Comparison of ENCODE assay signal across 8 mouse cellular contexts in genomic region chr16:10313226-10313625, GRCm38 (mm10). TPM values are rescaled to one million over a fixed set of nuclear protein-coding genes. Genes with fewer than 3 reads are reported as not detected.
A peak's percentile ranks its signal among the peaks of the same experiment; 100 is the strongest.
DNase-seq lines count a peak whose midpoint lies in the region; ATAC-seq and TF ChIP-seq lines count a peak whose summit lies in the region.

No protein-coding gene starts in this region.

- no peaks in the 10 kb centered on the region for H3K27me3 ChIP-seq in embryonic facial prominence, embryonic 15.5 days
- H3K27me3 ChIP-seq in hindbrain, embryonic 14.5 days (ENCODE audit: control insufficient read depth, insufficient read depth, low read length) = peaks cover 18% of the 10 kb centered on the region
- no peaks in the 10 kb centered on the region for H3K27me3 ChIP-seq in lung, postnatal 0 days (replicated peaks; ENCODE audit: insufficient read depth, low read length)

- no peak for TF ChIP-seq EP300 in lung, postnatal 0 days (IDR thresholded peaks at IDR 0.05)

- no peaks in the 10 kb centered on the region for H3K36me3 ChIP-seq in embryonic facial prominence, embryonic 15.5 days
- no peaks in the 10 kb centered on the region for H3K36me3 ChIP-seq in hindbrain, embryonic 14.5 days (replicated peaks; ENCODE audit: control insufficient read depth, insufficient read depth)
- H3K36me3 ChIP-seq in lung, postnatal 0 days (ENCODE audit: insufficient read depth, low read length) = 0 out of 2 replicates have a peak, but pooled peaks cover 6% of the 10 kb centered on the region

- 5% methylated on average over 15 of the region's 15 CpGs for WGBS in embryonic facial prominence, embryonic 15.5 days
- 10% methylated on average over 15 of the region's 15 CpGs for WGBS in hindbrain, embryonic 14.5 days
- 2% methylated on average over 15 of the region's 15 CpGs for WGBS in lung, postnatal 0 days

- TF ChIP-seq CTCF in lung, postnatal 0 days (IDR thresholded peaks at IDR 0.05) = peak; percentile 65

- peak overlapping the region; percentile 78 for H3K4me2 ChIP-seq in embryonic facial prominence, embryonic 15.5 days (replicated peaks)
- peak overlapping the region; percentile 87 for H3K4me2 ChIP-seq in hindbrain, embryonic 14.5 days (replicated peaks)
- peak overlapping the region; percentile 73 for H3K4me2 ChIP-seq in lung, postnatal 0 days (replicated peaks; ENCODE audit: low read depth, low read length)

- H3K4me3 ChIP-seq in embryonic facial prominence, embryonic 15.5 days (replicated peaks) = peak overlapping the region; percentile 62
- peak overlapping the region; percentile 40 for H3K4me3 ChIP-seq in hindbrain, embryonic 14.5 days (replicated peaks; ENCODE audit: low read length)
- H3K4me3 ChIP-seq in lung, postnatal 0 days (ENCODE audit: low read depth, low read length) = peak overlapping the region; percentile 84

- H3K9me3 ChIP-seq in embryonic facial prominence, embryonic 15.5 days (replicated peaks) = no peaks in the 10 kb centered on the region
- H3K9me3 ChIP-seq in hindbrain, embryonic 14.5 days (ENCODE audit: control insufficient read depth, low read length) = no peaks in the 10 kb centered on the region
- no peaks in the 10 kb centered on the region for H3K9me3 ChIP-seq in lung, postnatal 0 days (ENCODE audit: low read length)

- H3K4me1 ChIP-seq in embryonic facial prominence, embryonic 15.5 days = peaks cover 34% of the 10 kb centered on the region
- H3K4me1 ChIP-seq in hindbrain, embryonic 14.5 days (replicated peaks; ENCODE audit: control insufficient read depth, insufficient read depth, low read length) = peaks cover 8% of the 10 kb centered on the region; the same call in 1 of the 2 replicates
- H3K4me1 ChIP-seq in lung, postnatal 0 days (ENCODE audit: insufficient read depth, low read depth, low read length) = peaks cover 4% of the 10 kb centered on the region; the same call in 1 of the 2 replicates

- H3K9ac ChIP-seq in embryonic facial prominence, embryonic 15.5 days = peak overlapping the region; percentile 62
- peak overlapping the region; percentile 51; the same call in 1 of the 2 replicates for H3K9ac ChIP-seq in hindbrain, embryonic 14.5 days
- H3K9ac ChIP-seq in lung, postnatal 0 days (replicated peaks; ENCODE audit: low read depth) = peak overlapping the region; percentile 94

- peak; percentile 32 for DNase-seq in ovary, postnatal 36 days (ENCODE audit: low spot score)
- no peak for DNase-seq in ovary, adult 18-20 months (ENCODE audit: low spot score)
- DNase-seq in hindbrain, embryonic 14.5 days (ENCODE audit: low spot score) = no peak
- peak; percentile 72 for DNase-seq in lung, postnatal 0 days (ENCODE audit: low spot score)
- DNase-seq in testis, postnatal 10 days (ENCODE audit: low spot score) = peak; percentile 58
- no peak for DNase-seq in ovary, postnatal 14 days (ENCODE audit: low spot score)
- no peak for DNase-seq in spleen, postnatal 14 days (ENCODE audit: low spot score in 2 of 2)

- peak overlapping the region; percentile 74 for H3K27ac ChIP-seq in embryonic facial prominence, embryonic 15.5 days (replicated peaks)
- H3K27ac ChIP-seq in hindbrain, embryonic 14.5 days = no peak overlapping the region
- H3K27ac ChIP-seq in lung, postnatal 0 days (ENCODE audit: low read length) = peak overlapping the region; percentile 97

- ATAC-seq in embryonic facial prominence, embryonic 15.5 days (ENCODE audit: insufficient number of reproducible peaks, low FRiP score, low TSS enrichment, low read depth) = peak; percentile 39; the same call in 1 of the 2 replicates
- peak; percentile 43; the same call in 1 of the 2 replicates for ATAC-seq in hindbrain, embryonic 14.5 days (ENCODE audit: low FRiP score)
- ATAC-seq in lung, postnatal 0 days = peak; percentile 68

RNA-seq across cellular contexts. Expression of gene Emp2, which starts 0.5 kb away (rescaled TPM):
- 76.9 and 79.5 TPM in 2 replicates for polyA plus RNA-seq in embryonic facial prominence, embryonic 15.5 days (2015; fragmentation: Nextera tagmentation; extraction: Ambion mirVana)
- 17.6 and 19.5 TPM in 2 replicates for polyA plus RNA-seq in hindbrain, embryonic 14.5 days (2014; fragmentation: Nextera tagmentation; extraction: Ambion mirVana)
- 584 and 640 TPM in 2 replicates for polyA plus RNA-seq in lung, postnatal 0 days (2015; fragmentation: Nextera tagmentation; extraction: Ambion mirVana)

Comparison
In these comparisons a context has a peak if more than half of its experiments do, and no peak if none do; other contexts are left out.
1. DNase-seq: peak in ovary, postnatal 36 days (single experiment), lung, postnatal 0 days (single experiment) and testis, postnatal 10 days (single experiment); none in ovary, adult 18-20 months (single experiment), hindbrain, embryonic 14.5 days (single experiment), ovary, postnatal 14 days (single experiment) and spleen, postnatal 14 days (0 of 2).
2. Peak in every context shown above with its lines, with median percentiles within 50 percentile points of each other: ATAC-seq, H3K4me2 ChIP-seq, H3K4me3 ChIP-seq and H3K9ac ChIP-seq.